Mouse (Mus musculus) R1 (cell line): ENCODE results near the gene Gm42906.

Experiments used
- DNase-seq: peaks from one replicate; pipeline ENCODE4 v3.0.0-alpha.2; 2018; ENCODE audit warnings: low read depth, low spot score

Gene Gm42906

DNA sequence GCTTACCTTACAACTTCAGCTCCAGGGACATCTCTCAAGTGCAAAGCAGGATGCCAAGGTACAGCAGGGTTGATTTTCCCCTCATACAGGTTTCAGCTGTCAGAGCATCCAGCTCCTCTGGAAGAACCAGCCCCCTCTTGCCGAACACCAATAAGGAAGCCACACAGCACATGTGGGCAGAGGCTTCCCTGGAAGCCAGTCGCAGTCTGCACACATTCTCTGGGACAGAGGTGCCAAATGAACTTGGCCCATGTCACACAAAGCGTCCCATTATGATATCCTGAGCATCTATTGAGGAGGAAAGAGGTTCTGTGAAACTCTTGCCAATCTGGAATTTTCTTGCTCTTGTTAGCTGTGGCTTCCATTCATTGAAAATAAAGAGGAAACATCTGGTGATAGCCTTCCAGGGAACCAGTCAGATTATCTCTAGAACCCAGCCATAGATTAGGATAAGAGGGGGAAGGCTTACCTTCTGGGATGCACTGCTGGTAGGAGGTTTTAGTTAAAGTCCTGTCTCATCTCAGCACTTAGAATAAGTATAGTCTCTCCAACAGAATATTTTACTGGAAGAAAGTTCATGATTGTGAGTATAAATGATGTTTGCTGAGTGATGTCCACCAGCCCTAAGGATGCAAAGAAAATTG, at the start of gene Gm42906:
Gene Gm42906 (minus strand): TSS at position 51 of the 644 bp plus-strand sequence.
- DNase-seq: no peak

- peak; percentile 6 for DNase-seq
Observed at GRCm38 (mm10) chr5:151445695-151446094, 17.7 kb upstream of the Gm42906 start.

DNA sequence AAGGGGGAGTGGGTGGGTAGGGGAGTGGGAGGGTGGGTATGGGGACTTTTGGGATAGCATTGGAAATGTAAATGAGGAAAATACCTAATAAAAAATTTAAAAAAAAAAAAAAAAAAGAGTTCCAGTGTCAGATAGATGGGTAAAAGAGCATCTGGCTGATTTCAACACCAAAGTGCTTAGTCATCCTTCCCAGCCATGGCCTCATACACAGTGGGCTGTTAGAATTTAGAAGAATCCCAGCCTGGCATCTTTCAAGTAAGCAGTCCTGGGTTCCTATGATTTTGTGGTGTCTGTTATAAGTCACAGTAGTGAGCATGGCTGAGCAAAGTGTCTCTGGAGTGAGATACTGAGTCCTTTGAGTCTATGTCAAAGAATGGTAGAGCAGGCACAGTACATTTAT, 7.1 kb upstream of the Gm42906 start:
- DNase-seq: no peak

DNA sequence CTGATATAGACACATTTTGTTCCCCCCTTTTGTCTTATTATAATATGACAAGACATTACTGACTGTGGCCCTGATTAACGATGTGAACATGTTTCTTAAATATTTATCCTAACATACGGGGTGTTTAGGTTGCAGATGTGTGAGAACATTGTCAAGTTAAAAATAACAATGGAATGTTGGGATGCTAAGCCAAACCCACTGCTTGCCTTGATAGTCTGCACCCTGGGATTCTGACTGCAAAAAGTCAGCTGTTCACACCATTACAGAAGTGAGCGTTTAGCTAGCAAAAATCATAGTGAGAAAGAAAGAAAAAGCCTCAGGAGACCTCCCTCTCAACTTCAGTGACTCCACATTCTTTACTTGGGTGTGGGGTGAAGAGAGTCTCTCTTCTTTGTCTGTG, 1.5 kb downstream of the Gm42906 start:
- DNase-seq: no peak

DNA sequence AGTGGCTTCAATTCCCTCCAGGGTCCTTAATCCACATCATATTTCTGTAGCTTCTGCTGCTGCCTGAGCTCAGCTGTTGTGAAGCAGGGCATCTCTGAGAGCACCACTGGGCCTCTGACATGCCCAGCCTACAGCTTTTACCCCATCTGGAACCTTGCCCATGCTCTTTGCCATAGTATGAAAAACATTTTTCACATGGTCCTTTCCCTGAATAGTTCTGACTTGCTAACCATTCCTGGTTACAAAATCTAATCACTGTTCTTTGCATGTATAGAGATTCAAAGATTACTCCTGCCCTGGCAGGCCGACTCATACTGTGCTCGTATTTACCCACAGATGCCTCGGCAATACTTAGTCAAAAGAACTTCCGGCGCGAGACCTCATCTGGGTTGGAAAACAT, 5.3 kb downstream of the Gm42906 start:
- DNase-seq: no peak

DNA sequence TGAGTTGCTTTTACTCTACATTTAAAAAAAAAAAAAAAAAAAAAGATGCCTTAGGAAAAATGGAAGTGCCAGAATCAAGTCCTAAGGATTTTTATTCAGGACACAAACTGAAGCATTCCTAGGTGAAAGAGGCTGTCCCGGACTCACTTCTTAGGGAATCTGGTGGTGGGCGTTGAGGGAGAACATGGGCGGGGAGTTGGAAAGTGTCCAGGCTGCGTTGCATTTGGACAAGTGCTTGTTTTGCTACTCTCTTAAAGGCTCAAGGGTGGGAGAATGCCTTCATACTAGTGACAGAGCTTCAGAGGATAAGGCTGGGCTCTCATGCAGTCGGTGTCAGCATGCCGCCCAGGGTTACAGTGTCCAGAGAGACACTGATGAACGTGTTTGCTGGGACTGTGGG, 6.1 kb downstream of the Gm42906 start:
- DNase-seq: no peak

- DNase-seq: no peak
Observed at GRCm38 (mm10) chr5:151418551-151418950, 9.4 kb downstream of the Gm42906 start.

DNA sequence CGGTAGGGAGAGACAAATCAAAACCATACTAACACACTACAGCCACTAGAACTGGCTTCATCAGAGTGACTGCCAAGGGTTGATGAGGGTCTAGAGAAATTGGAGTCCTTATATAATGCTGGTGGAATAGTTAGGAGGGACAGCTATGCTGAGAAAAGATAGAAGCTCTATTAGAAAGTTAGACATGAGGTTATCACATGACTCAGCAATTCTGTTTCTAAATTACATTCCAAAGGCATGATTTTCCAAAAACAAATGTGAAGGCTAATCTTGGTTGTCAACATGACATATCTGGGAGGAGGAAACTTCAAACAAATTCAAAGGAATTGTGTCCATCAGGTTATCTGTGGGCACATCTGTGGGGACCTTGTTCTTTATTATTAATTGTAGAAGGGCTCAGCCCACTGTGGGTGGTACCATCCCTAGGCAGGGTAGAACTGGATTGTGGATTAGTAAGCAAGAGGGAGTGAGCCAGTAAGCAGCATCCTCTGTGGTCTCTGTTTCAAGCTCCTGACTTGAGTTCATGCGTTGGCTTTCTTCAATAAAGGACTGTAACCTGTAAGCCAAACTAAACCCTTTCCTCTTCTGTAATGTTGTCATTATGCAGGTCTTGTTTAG, 10.4 kb downstream of the Gm42906 start:
- no peak for DNase-seq

GRCm38 (mm10) chr5:151416988-151417387, 11.0 kb downstream of the Gm42906 start:
- DNase-seq: no peak

DNA sequence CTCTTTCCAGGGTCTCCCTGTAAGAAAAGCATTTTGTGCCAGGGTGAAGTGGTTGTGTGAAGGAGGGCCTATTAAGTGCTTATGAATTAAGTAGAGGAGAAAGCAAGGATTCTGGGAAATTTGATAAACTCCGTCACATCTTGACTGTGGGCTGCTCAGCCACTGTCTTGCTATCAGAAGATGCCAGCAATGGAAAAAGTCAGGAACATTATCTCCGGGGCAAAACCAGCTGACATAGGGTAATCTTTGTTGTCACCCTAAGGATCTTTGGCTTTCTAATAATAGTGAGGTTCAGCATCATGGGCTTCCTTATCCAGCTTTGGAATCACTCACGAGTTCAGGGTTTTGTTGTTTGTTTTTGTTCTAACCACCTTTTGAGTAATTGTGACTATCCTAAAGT, 14.3 kb downstream of the Gm42906 start:
- DNase-seq: no peak

GRCm38 (mm10) chr5:151412666-151413463, 15.1 kb downstream of the Gm42906 start:
- DNase-seq: no peak

GRCm38 (mm10) chr5:151410006-151410405, 18.0 kb downstream of the Gm42906 start:
- no peak for DNase-seq

- no peak for DNase-seq
Observed at GRCm38 (mm10) chr5:151409282-151409681, 18.7 kb downstream of the Gm42906 start.

DNA sequence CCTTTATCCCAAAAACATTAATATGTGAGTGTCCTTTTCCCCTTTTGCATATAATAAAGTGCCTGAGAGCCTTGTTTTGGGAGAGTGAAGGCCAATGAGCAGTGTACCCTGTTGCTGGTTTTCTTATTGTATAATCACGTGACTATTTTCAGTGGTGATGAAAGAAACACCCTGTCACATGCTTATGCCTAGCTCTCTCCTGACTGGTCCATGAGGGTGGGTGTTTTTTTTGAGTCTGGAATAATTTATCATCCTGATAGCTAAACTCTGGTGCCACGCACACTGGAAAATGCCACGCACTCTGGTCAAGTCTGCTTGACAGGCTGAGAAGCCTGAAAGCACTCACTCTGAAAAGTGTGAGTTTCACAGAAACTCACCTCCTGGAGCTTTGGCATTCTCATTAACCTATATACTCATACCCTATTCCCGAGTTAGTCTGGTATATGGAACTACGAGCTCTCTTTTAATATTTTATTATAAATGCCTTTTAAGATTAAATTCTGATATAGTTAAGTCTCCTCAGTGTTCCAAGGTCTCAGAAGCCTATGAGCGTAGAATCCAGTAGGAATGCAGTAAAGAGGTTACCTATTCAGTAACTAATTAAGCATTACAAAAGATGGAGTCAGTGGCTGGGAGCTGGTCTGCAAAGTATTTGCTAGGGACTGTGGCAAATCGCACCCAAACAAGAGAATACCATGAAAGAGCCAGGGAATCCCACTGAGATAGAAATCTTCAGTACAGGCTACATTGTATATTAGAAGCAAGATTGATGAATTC, 19.7 kb downstream of the Gm42906 start:
- peak; percentile 72 for DNase-seq

GRCm38 (mm10) chr5:151407493-151407892, 20.5 kb downstream of the Gm42906 start:
- DNase-seq: no peak

GRCm38 (mm10) chr5:151406276-151406675, 21.7 kb downstream of the Gm42906 start:
- DNase-seq: no peak

DNA sequence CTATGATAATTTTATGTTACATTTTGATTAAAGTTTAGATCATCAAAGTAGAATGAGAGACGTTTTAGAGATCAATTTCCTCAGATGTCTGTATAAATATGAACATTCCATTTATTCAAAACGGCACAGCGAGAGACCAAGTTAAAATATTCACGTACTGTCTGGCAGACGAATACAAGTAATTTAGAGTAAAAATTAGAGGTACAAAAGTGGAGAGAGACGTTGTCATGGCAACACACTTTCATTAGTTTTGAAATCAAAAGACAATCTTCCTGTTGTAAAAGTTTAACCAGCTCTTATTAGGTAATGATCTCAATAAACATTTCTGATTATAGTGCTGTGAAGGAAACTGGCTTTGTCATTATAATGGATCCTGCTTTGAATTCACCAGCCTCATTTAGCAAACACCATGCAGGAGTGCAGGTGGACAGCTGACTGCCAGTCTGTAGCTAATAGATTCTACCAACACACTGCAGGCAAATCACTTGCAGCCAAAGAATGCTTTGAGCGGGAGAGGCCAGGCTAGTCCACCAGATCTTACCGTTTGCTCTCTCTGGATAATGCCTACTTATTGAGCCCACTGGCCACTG, 22.6 kb downstream of the Gm42906 start:
- no peak for DNase-seq

DNA sequence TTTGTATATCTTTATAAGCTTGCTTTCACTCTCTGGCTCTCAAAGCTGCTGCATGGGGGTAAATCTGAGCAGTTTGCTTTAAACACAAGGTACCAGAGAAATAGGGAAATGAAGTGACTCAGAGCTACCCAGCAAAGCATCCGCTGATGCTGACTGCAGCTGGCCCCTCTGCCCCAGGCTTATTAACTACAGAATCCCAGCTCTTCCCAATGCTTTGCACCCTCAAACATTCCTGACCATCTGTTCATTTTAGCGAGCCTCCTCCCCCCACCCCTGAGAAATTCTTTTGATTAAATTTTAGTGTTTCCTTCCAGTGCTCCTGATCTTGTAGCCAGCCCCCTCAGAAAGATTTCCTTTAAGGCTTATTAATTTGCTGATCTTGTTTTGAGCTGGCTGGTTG, 24.4 kb downstream of the Gm42906 start:
- DNase-seq: no peak

GRCm38 (mm10) chr5:151400557-151400944, 27.4 kb downstream of the Gm42906 start:
- no peak for DNase-seq

- DNase-seq: no peak
Observed at GRCm38 (mm10) chr5:151399918-151400556, 27.9 kb downstream of the Gm42906 start.

- no peak for DNase-seq
Observed at GRCm38 (mm10) chr5:151396119-151396518, 31.8 kb downstream of the Gm42906 start.
